ENCODE assay signal across 10 mouse cellular contexts in genomic region chr4:141822089-141822488, GRCm38 (mm10). TPM values are rescaled to one million over a fixed set of nuclear protein-coding genes. Genes with fewer than 3 reads are reported as not detected.
DNase-seq lines count a peak whose midpoint lies in the region; ATAC-seq lines count a peak whose summit lies in the region.
"Had no signal": no experiment of that assay in that cellular context is flagged by ENCODE, and none has a peak within 500 bp of the region (broad histone marks: within the 10 kb centered on the region; RNA-seq: fewer than 3 reads in every experiment).

No protein-coding gene starts in this region.

- H3K27me3 ChIP-seq in kidney, embryonic 15.5 days = no peaks in the 10 kb centered on the region
- no peaks in the 10 kb centered on the region for H3K27me3 ChIP-seq in neural tube, embryonic 15.5 days (replicated peaks)
- H3K27me3 ChIP-seq: embryonic facial prominence, embryonic 12.5 days had no signal

- H3K4me3 ChIP-seq in kidney, embryonic 15.5 days (replicated peaks) = no peak overlapping the region
- H3K4me3 ChIP-seq in neural tube, embryonic 15.5 days (replicated peaks) = no peak overlapping the region
- H3K4me3 ChIP-seq: embryonic facial prominence, embryonic 12.5 days had no signal

- no peak overlapping the region for H3K27ac ChIP-seq in kidney, embryonic 15.5 days
- H3K27ac ChIP-seq in neural tube, embryonic 15.5 days (replicated peaks) = no peak overlapping the region
- H3K27ac ChIP-seq: embryonic facial prominence, embryonic 12.5 days had no signal

- no peaks in the 10 kb centered on the region for H3K9me3 ChIP-seq in kidney, embryonic 15.5 days (replicated peaks)
- H3K9me3 ChIP-seq in neural tube, embryonic 15.5 days (replicated peaks) = no peaks in the 10 kb centered on the region
- H3K9me3 ChIP-seq: embryonic facial prominence, embryonic 12.5 days had no signal

- peak; percentile 16 for DNase-seq in CD4-positive, CD25-positive, alpha-beta regulatory T cell, adult 2 months (ENCODE audit: low read depth, low spot score)
- peak; percentile 21 for DNase-seq in kidney, adult 9 months
- peak; percentile 50 for DNase-seq in ES-CJ7 (ENCODE audit: low read depth, low spot score)
- DNase-seq in lung, postnatal 10 days = peak; percentile 49
- no peak for DNase-seq in frontal cortex, adult 2 months (ENCODE audit: extremely low spot score in 1 of 2, low spot score in 1 of 2)

- H3K4me1 ChIP-seq in kidney, embryonic 15.5 days = peaks cover 2% of the 10 kb centered on the region; the same call in 1 of the 2 replicates
- no peaks in the 10 kb centered on the region for H3K4me1 ChIP-seq in neural tube, embryonic 15.5 days
- H3K4me1 ChIP-seq: embryonic facial prominence, embryonic 12.5 days had no signal

- H3K9ac ChIP-seq in kidney, embryonic 15.5 days = no peak overlapping the region
- no peak overlapping the region for H3K9ac ChIP-seq in neural tube, embryonic 15.5 days (replicated peaks)
- H3K9ac ChIP-seq: embryonic facial prominence, embryonic 12.5 days had no signal

- WGBS in kidney, embryonic 15.5 days = 77% methylated on average over 10 of the region's 10 CpGs
- 79% methylated on average over 10 of the region's 10 CpGs for WGBS in neural tube, embryonic 15.5 days

- no peaks in the 10 kb centered on the region for H3K36me3 ChIP-seq in kidney, embryonic 15.5 days
- H3K36me3 ChIP-seq in neural tube, embryonic 15.5 days = no peaks in the 10 kb centered on the region
- H3K36me3 ChIP-seq: embryonic facial prominence, embryonic 12.5 days had no signal

- ATAC-seq in CD4-positive, CD25-positive, alpha-beta regulatory T cell, adult 4 months = no peak
- ATAC-seq in kidney, embryonic 15.5 days (replicated peaks; ENCODE audit: low FRiP score) = no peak
- no peak for ATAC-seq in neural tube, embryonic 15.5 days (ENCODE audit: low FRiP score)

- H3K4me2 ChIP-seq in kidney, embryonic 15.5 days = no peak overlapping the region
- H3K4me2 ChIP-seq in neural tube, embryonic 15.5 days = no peak overlapping the region
- H3K4me2 ChIP-seq: embryonic facial prominence, embryonic 12.5 days had no signal

RNA-seq across cellular contexts. Expression of gene Cela2a, which starts 3.9 kb away (rescaled TPM):
- polyA plus RNA-seq in CD4-positive, CD25-positive, alpha-beta regulatory T cell, adult 4 months (2017; shearing (Covaris generic)) = not detected
- polyA plus RNA-seq in kidney, embryonic 15.5 days (2015; fragmentation: Nextera tagmentation; extraction: Ambion mirVana) = 0.19 TPM in 1 of 2 replicates, not detected in the other
- polyA plus RNA-seq in neural tube, embryonic 15.5 days (2015; fragmentation: Nextera tagmentation; extraction: Ambion mirVana) = 1.3 TPM in 1 of 2 replicates, not detected in the other
- polyA plus RNA-seq in frontal cortex, adult 2 months (2012; rRNA removed) = 0.18 and 0.42 TPM in 2 replicates
- polyA plus RNA-seq: embryonic facial prominence, embryonic 12.5 days; heart, embryonic 14.5 days had no signal

RNA-seq across cellular contexts. Expression of gene Ctrc, which starts 24.1 kb away (rescaled TPM):
- not detected for polyA plus RNA-seq in CD4-positive, CD25-positive, alpha-beta regulatory T cell, adult 4 months (2017; shearing (Covaris generic))
- polyA plus RNA-seq in kidney, embryonic 15.5 days (2015; fragmentation: Nextera tagmentation; extraction: Ambion mirVana) = not detected in 2 replicates
- polyA plus RNA-seq in neural tube, embryonic 15.5 days (2015; fragmentation: Nextera tagmentation; extraction: Ambion mirVana) = not detected in 2 replicates
- not detected in 2 replicates for polyA plus RNA-seq in frontal cortex, adult 2 months (2012; rRNA removed)
- polyA plus RNA-seq: embryonic facial prominence, embryonic 12.5 days; heart, embryonic 14.5 days had no signal

RNA-seq across cellular contexts. Expression of gene Casp9, which starts 28.7 kb away (rescaled TPM):
- 10 to 100 TPM; 10.8 to 12.4 TPM for polyA plus RNA-seq in CD4-positive, CD25-positive, alpha-beta regulatory T cell, adult 4 months (2017; shearing (Covaris generic))
- 23.7 and 25.8 TPM in 2 replicates for polyA plus RNA-seq in kidney, embryonic 15.5 days (2015; fragmentation: Nextera tagmentation; extraction: Ambion mirVana)
- polyA plus RNA-seq in neural tube, embryonic 15.5 days (2015; fragmentation: Nextera tagmentation; extraction: Ambion mirVana) = 19.2 and 20.1 TPM in 2 replicates
- polyA plus RNA-seq in frontal cortex, adult 2 months (2012; rRNA removed) = 21.5 and 22.5 TPM in 2 replicates

RNA-seq across cellular contexts. Expression of gene Dnajc16, which starts 31.4 kb away (rescaled TPM):
- 1 to 10 TPM; 3.4 to 4.3 TPM for polyA plus RNA-seq in CD4-positive, CD25-positive, alpha-beta regulatory T cell, adult 4 months (2017; shearing (Covaris generic))
- 5.2 and 5.5 TPM in 2 replicates for polyA plus RNA-seq in kidney, embryonic 15.5 days (2015; fragmentation: Nextera tagmentation; extraction: Ambion mirVana)
- 6.2 TPM in 2 replicates for polyA plus RNA-seq in neural tube, embryonic 15.5 days (2015; fragmentation: Nextera tagmentation; extraction: Ambion mirVana)
- polyA plus RNA-seq in frontal cortex, adult 2 months (2012; rRNA removed) = 29.9 and 30.8 TPM in 2 replicates

RNA-seq across cellular contexts. Expression of gene Efhd2, which starts 52.6 kb away (rescaled TPM):
- 10 to 100 TPM; 19.8 to 27.0 TPM for polyA plus RNA-seq in CD4-positive, CD25-positive, alpha-beta regulatory T cell, adult 4 months (2017; shearing (Covaris generic))
- polyA plus RNA-seq in kidney, embryonic 15.5 days (2015; fragmentation: Nextera tagmentation; extraction: Ambion mirVana) = 53.9 and 56.7 TPM in 2 replicates
- polyA plus RNA-seq in neural tube, embryonic 15.5 days (2015; fragmentation: Nextera tagmentation; extraction: Ambion mirVana) = 75.6 and 85.4 TPM in 2 replicates
- 244 and 256 TPM in 2 replicates for polyA plus RNA-seq in frontal cortex, adult 2 months (2012; rRNA removed)

Comparison
In these comparisons a context has a peak if more than half of its experiments do, and no peak if none do; other contexts are left out.
1. DNase-seq: peak in CD4-positive, CD25-positive, alpha-beta regulatory T cell, adult 2 months (single experiment), kidney, adult 9 months (single experiment), ES-CJ7 (single experiment) and lung, postnatal 10 days (single experiment); none in frontal cortex, adult 2 months (0 of 2).